Mouse (Mus musculus) embryonic facial prominence, embryonic 11.5 days (tissue): Measurements from ENCODE around the gene Ccl22. TPM values are rescaled to one million over a fixed set of nuclear protein-coding genes. Genes with fewer than 3 reads are reported as not detected.

Source experiments
- ATAC-seq: fragments of 200-750 bp; cut with Nextera tagmentation; replicated peaks from 2 replicates; pipeline ENCODE4 v1.8.0; 2017; ENCODE audit warnings: low read depth; ENCODE audit not compliant: insufficient number of reproducible peaks, low FRiP score, low TSS enrichment
- DNase-seq: peaks from one replicate; pipeline ENCODE4 v3.0.0-alpha.2; 2015; ENCODE audit warnings: low spot score
- H3K27ac ChIP-seq: fragments of 300-500 bp; sonication (generic); replicated peaks from 2 replicates; pipeline ENCODE4 v1.5.1; 2014; ENCODE audit warnings: mild to moderate bottlenecking, low read depth, low read length, control low read depth
- H3K27me3 ChIP-seq: fragments of 300-500 bp; sonication (generic); 2 replicates; pipeline ENCODE4 v1.6.1; 2014; ENCODE audit warnings: mild to moderate bottlenecking, low read length, moderate library complexity, mixed read lengths; ENCODE audit not compliant: control insufficient read depth, insufficient read depth
- H3K36me3 ChIP-seq: fragments of 300-500 bp; sonication (generic); replicated peaks from 2 replicates; pipeline ENCODE4 v1.6.1; 2014; ENCODE audit warnings: low read depth, mild to moderate bottlenecking, low read length, moderate library complexity, mixed read lengths; ENCODE audit not compliant: control insufficient read depth, insufficient read depth
- H3K4me1 ChIP-seq: fragments of 300-500 bp; sonication (generic); 2 replicates; pipeline ENCODE4 v1.6.1; 2014; ENCODE audit warnings: low read length, mixed read lengths; ENCODE audit not compliant: control insufficient read depth, insufficient read depth
- H3K4me2 ChIP-seq: fragments of 300-500 bp; sonication (generic); 2 replicates; pipeline ENCODE4 v1.6.1; 2014; ENCODE audit warnings: low read depth, mild to moderate bottlenecking, control low read depth, low read length, moderate library complexity
- H3K4me3 ChIP-seq: fragments of 300-500 bp; sonication (generic); 2 replicates; pipeline ENCODE4 v1.5.1; 2014; ENCODE audit warnings: low read depth, low read length, control low read depth
- H3K9ac ChIP-seq: fragments of 300-500 bp; sonication (generic); replicated peaks from 2 replicates; pipeline ENCODE4 v1.6.1; 2014; ENCODE audit warnings: mild to moderate bottlenecking, control low read depth, low read length
- H3K9me3 ChIP-seq: fragments of 300-500 bp; sonication (generic); replicated peaks from 2 replicates; pipeline ENCODE4 v1.6.1; 2016; ENCODE audit warnings: mild to moderate bottlenecking, low read length, inconsistent platforms, mixed read lengths; ENCODE audit not compliant: control insufficient read depth
- WGBS: fragments of 180-500 bp; shearing (Covaris S2); extraction: QIAGEN DNeasy Blood & Tissue Kit; methylation state at CpG from one replicate; pipeline ENCODE4 v1.1.7; 2014; 5-methylcytosine and 5-hydroxymethylcytosine counted together
- polyA plus RNA-seq: library from polyadenylated mRNA; unstranded; fragments of >200 nt; fragmentation: Nextera tagmentation; extraction: Ambion mirVana; gene quantifications from 2 replicates; pipeline ENCODE4 v1.2.1, GENCODE M21; 2014

Gene Ccl22
- polyA plus RNA-seq, 1 experiment from 2014 or later, result not detected

GRCm38 (mm10) chr8:94789256-94789955, 44.0 kb downstream of the Ccl22 start:
- ATAC-seq (no peak), DNase-seq (no peak)
- no peak overlapping the region for H3K9ac ChIP-seq
- H3K27me3 ChIP-seq, result no peaks in the 10 kb centered on the region
- no peaks in the 10 kb centered on the region for H3K9me3 ChIP-seq
- WGBS, result 65% methylated on average over 10 of the region's 10 CpGs
- H3K27ac ChIP-seq, result no peak overlapping the region
- H3K4me2 ChIP-seq, result no peak overlapping the region
- H3K4me3 ChIP-seq, result no peak overlapping the region
- no peaks in the 10 kb centered on the region for H3K36me3 ChIP-seq
- H3K4me1 ChIP-seq, result no peaks in the 10 kb centered on the region

- WGBS, result 93% methylated on average over 4 of the region's 4 CpGs
- Histone ChIP-seq H3K9ac (no peak overlapping the region), H3K4me1 (no peaks in the 10 kb centered on the region), H3K4me2 (no peak overlapping the region), H3K9me3 (no peaks in the 10 kb centered on the region), H3K36me3 (no peaks in the 10 kb centered on the region), H3K27me3 (no peaks in the 10 kb centered on the region), H3K27ac (no peak overlapping the region), H3K4me3 (no peak overlapping the region)
- ATAC-seq (no peak), DNase-seq (no peak)
Observed at GRCm38 (mm10) chr8:94794368-94794767, 49.0 kb downstream of the Ccl22 start.

GRCm38 (mm10) chr8:94794782-94795181, 49.4 kb downstream of the Ccl22 start:
- Histone ChIP-seq H3K4me1 (no peaks in the 10 kb centered on the region), H3K27me3 (no peaks in the 10 kb centered on the region), H3K4me2 (no peak overlapping the region), H3K9ac (no peak overlapping the region), H3K27ac (no peak overlapping the region), H3K9me3 (no peaks in the 10 kb centered on the region), H3K36me3 (no peaks in the 10 kb centered on the region), H3K4me3 (no peak overlapping the region)
- no peak for DNase-seq
- WGBS, result 100% methylated on average over 2 of the region's 2 CpGs
- ATAC-seq, result no peak

GRCm38 (mm10) chr8:94800278-94800968, 55.0 kb downstream of the Ccl22 start:
- DNase-seq (peak; percentile 72), ATAC-seq (no peak)
- Histone ChIP-seq H3K4me1 (no peaks in the 10 kb centered on the region), H3K27ac (no peak overlapping the region), H3K9ac (no peak overlapping the region), H3K4me2 (no peak overlapping the region), H3K9me3 (no peaks in the 10 kb centered on the region), H3K27me3 (no peaks in the 10 kb centered on the region), H3K36me3 (no peaks in the 10 kb centered on the region), H3K4me3 (no peak overlapping the region)
- WGBS, result 57% methylated on average over 7 of the region's 7 CpGs

Other genes with a start within 250 kb of the Ccl22 start
- 6.9 and 8.8 TPM in 2 replicates for gene Cpne2, start 212.6 kb upstream of the Ccl22 start, polyA plus RNA-seq
- 45.4 and 47.4 TPM in 2 replicates for gene Rspry1, start 143.7 kb upstream of the Ccl22 start, polyA plus RNA-seq
- gene Fam192a, start 143.6 kb upstream of the Ccl22 start, polyA plus RNA-seq, result 106 and 109 TPM in 2 replicates
- gene Arl2bp, start 79.0 kb upstream of the Ccl22 start, polyA plus RNA-seq, result 71.8 and 73.4 TPM in 2 replicates
- 0.47 and 1.5 TPM in 2 replicates for gene Pllp, start 49.3 kb upstream of the Ccl22 start, polyA plus RNA-seq
- gene Cx3cl1, start 26.4 kb downstream of the Ccl22 start, polyA plus RNA-seq, result 4.6 and 5.6 TPM in 2 replicates
- gene Ccl17, start 64.9 kb downstream of the Ccl22 start, polyA plus RNA-seq, result not detected in 2 replicates
- gene Coq9, start 92.7 kb downstream of the Ccl22 start, polyA plus RNA-seq, result 51.9 and 52.8 TPM in 2 replicates
- gene Ciapin1, start 92.8 kb downstream of the Ccl22 start, polyA plus RNA-seq, result 123 and 139 TPM in 2 replicates
- gene Polr2c, start 111.9 kb downstream of the Ccl22 start, polyA plus RNA-seq, result 169 and 173 TPM in 2 replicates
- 11.6 and 11.9 TPM in 2 replicates for gene Dok4, start 130.7 kb downstream of the Ccl22 start, polyA plus RNA-seq
- 28.1 and 30.3 TPM in 2 replicates for gene Ccdc102a, start 172.5 kb downstream of the Ccl22 start, polyA plus RNA-seq
- gene Adgrg5, start 178.1 kb downstream of the Ccl22 start, polyA plus RNA-seq, result not detected in 2 replicates
- 31.4 and 33.2 TPM in 2 replicates for gene Adgrg1, start 229.2 kb downstream of the Ccl22 start, polyA plus RNA-seq